Mouse (Mus musculus): ENCODE measurements around the gene Txndc8. TPM values are rescaled to one million over a fixed set of nuclear protein-coding genes. Genes with fewer than 3 reads are reported as not detected.

Txndc8 gene
- total RNA-seq (2015) (not detected in 2 replicates), total RNA-seq (2017) (not detected in 2 replicates)

GRCm38 (mm10) chr4:58009024-58009423, at the start of gene Txndc8:
TSS of gene Txndc8 (minus strand) at chr4:58009124.
- no peak for ATAC-seq (replicated peaks; ENCODE audit: poor library complexity)

GRCm38 (mm10) chr4:58055653-58056052, 46.7 kb upstream of the Txndc8 start:
- no peak for ATAC-seq (replicated peaks; ENCODE audit: poor library complexity)

GRCm38 (mm10) chr4:58054441-58054840, 45.5 kb upstream of the Txndc8 start:
- ATAC-seq (replicated peaks; ENCODE audit: poor library complexity) = no peak

DNA sequence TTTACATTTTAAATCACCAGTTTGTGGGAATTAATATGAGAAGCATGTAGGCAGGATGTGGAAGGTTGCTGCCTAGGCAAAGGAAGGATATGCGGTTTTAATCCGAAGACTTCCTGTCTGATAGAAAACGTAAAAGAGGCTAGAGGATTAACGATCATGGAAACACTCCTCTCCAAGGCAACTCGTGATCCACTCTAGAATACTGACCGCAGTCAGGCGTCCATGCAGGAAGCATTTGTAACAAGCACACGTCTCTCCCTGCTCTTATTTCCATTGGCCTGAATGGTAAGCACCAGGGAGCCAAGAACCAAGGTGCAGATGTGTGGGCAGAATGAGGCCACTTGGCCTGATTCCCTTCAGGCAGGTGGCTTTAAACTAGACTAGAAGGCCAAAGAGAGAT, 41.8 kb upstream of the Txndc8 start:
- peak; percentile 86 for ATAC-seq (replicated peaks; ENCODE audit: poor library complexity)

- ATAC-seq (replicated peaks; ENCODE audit: poor library complexity) = peak; percentile 44
Measured at GRCm38 (mm10) chr4:58050276-58050675, 41.4 kb upstream of the Txndc8 start.

- ATAC-seq (replicated peaks; ENCODE audit: poor library complexity) = no peak
Measured at GRCm38 (mm10) chr4:58044833-58045232, 35.9 kb upstream of the Txndc8 start.

GRCm38 (mm10) chr4:58044356-58044755, 35.4 kb upstream of the Txndc8 start:
- ATAC-seq (replicated peaks; ENCODE audit: poor library complexity) = no peak

GRCm38 (mm10) chr4:58040093-58040492, 31.2 kb upstream of the Txndc8 start:
- no peak for ATAC-seq (replicated peaks; ENCODE audit: poor library complexity)

DNA sequence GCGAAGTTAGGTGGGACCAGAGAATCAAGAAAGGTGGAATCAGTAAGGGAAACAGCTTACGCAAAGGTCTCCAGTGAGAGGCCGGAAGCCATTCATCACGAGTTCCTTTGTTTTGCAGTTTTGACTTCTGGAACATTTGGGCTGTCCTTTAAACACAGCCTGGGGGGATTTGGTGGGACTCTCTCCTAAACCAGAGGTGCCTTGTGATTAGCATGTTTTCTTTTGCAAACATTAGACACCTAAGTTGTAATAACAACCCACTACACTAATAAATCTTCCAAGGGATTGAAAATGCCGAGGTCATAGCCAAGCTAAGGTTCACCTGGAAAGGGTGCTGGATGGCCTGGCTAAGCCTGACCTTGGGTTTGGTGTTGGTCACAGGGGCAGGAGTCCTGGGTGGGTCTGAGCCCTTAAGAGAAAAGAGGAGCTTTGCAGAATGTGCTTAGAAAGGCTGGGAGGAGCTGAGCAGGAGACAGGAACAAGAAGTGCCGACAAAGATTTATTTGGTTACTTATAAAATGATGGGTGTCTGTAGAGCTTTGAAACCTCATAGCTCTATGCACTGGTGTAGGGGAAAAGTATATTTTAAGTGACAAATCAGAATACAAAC, 28.3 kb upstream of the Txndc8 start:
- ATAC-seq (replicated peaks; ENCODE audit: poor library complexity) = no peak

DNA sequence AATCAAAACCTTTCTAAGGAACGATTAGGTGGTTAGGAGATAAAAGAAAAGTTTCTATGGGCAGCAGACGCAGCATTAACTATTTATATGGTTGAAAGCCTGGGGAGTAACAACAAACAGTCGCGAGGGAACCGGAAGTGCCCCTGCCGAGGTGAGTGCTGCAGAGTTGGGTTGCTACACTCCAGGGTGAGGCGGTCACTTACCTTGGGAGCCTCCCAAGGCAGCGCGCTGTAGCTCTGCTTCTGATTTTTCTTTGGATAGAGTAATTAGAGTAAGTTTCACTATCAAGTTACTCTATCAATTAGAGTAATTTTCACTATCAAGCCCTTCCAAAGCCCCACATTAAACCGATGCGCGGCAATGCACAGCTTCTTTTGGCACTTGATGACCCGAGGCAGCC, 25.7 kb upstream of the Txndc8 start:
- no peak for ATAC-seq (replicated peaks; ENCODE audit: poor library complexity)

DNA sequence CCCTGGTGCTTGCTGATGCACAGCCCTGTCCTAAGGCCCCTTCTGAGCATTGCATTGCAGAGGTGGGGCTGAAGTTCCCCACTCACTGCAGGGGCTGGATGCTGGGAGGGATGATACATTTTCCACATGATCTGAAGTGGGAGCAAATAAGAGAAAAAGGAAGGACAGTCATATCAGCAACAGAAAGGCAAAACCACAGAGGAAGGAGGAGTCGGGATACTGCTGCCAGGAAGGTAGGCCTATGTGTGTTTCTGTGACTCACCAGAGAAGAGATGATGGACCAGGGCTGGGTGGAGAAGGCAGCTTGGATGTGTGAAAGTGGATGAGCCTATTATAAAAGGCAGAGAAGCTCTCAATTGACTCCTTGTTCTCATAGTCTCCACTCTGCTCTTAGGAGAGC, 23.8 kb upstream of the Txndc8 start:
- no peak for ATAC-seq (replicated peaks; ENCODE audit: poor library complexity)

GRCm38 (mm10) chr4:58003501-58003900, 5.4 kb downstream of the Txndc8 start:
- no peak for ATAC-seq (replicated peaks; ENCODE audit: poor library complexity)

DNA sequence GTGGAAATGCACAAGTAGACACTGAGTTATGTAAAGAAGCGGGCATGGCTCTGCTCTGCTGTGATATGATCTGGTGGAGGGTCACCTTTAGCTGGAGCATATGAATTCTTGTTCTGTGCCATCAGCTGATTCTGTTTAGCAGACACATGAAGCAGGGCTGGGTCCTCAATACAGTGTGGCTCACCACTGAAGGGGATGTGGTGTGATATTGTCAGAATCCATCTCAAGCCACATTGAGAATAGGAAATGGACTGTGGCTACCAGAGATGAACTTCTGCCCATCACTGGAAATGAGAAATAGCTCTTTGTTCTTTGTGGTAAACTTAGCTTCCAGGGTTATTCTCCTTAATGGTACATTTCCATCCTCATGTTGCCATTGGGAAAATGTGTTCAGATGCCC, 17.5 kb downstream of the Txndc8 start:
- ATAC-seq (replicated peaks; ENCODE audit: poor library complexity) = no peak; the same call in 1 of the 2 replicates

DNA sequence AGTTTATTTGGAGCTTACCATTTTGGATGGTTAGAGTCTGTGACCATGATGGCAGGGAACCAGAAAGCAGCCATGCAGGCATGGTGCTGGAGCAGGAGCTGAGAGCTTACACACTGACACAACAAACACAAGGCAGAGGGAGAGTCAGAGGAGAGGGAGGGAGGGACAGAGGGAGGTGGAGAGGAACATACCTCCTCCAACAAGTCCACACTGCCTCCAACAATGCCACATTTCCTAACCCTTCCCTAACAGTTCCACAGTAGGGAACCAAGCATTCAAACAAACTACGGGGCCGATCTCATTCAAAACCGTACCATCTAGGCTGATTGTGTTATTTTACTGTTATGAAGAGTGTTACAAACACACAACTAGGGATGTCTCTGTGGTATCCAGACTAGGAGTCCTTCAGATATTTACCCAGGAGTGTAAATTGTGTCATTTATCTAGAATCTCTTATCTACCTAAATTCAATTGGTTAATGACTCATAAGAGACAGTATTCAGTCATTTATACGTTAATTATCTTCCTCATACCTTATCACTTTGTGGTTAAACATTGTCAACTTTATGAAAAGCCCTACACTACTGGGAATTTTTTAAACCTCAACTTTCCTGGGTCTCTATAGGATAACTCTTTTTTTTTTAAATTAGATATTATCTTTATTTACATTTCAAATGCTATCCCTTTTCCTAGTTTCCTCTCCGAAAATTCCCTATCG, 34.4 kb downstream of the Txndc8 start:
- no peak for ATAC-seq (replicated peaks; ENCODE audit: poor library complexity)

DNA sequence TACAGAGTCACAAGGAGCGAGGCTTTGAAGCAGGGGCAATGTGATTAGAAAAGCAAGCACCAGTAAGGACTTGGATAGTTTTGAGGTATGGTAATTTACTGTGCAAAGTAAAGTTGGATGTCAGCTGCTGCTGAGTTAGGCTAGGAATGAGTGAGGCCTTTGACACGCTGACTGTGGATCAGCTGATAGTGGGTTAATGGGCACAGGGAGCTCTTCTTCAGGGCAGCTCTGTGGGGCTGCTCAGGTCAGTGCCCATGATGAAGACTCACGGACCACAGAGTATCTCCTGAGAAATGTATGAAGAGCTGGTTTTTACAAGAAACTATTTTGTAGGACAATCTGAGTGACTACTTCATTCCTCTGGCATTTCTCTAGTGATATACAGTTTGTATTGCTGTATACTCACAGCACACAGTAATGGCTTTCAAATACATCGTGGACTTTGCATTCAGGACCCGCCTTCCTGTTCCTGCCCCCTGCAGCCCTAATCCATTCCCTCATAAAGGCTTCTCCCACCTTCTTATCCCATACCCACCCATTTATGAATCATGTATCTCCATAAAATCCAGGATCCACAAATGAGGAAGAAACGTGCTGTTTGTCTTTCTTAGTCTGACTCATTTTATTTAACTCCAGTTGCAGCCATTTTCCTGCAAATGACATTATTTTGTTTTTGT, 35.2 kb downstream of the Txndc8 start:
- no peak for ATAC-seq (replicated peaks; ENCODE audit: poor library complexity)

DNA sequence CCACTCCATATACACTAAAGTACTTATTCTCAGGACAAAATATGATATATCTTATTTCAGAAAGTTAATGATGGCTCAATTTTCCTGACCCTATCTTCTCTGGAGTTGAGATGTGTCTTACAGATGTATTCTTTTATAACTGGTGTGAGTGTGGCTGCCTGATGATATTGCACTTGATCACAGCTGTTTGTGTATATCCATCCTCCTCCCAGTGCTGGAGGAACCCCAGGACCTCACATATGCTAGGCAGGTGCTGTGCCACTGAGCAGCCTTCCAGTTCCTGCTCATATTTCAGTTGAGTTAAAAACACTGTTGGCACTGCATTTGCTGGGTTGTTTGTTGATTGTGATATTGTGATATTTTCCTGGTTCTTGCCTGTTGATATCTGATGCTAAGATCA, 38.6 kb downstream of the Txndc8 start:
- no peak for ATAC-seq (replicated peaks; ENCODE audit: poor library complexity)

GRCm38 (mm10) chr4:57967195-57967594, 41.7 kb downstream of the Txndc8 start:
- no peak for ATAC-seq (replicated peaks; ENCODE audit: poor library complexity)

- no peak for ATAC-seq (replicated peaks; ENCODE audit: poor library complexity)
Measured at GRCm38 (mm10) chr4:57965516-57965915, 43.4 kb downstream of the Txndc8 start.

GRCm38 (mm10) chr4:57964143-57964542, 44.8 kb downstream of the Txndc8 start:
- 0 out of 2 replicates have a peak, but pooled peaks have one; percentile 23 for ATAC-seq (replicated peaks; ENCODE audit: poor library complexity)

- no peak for ATAC-seq (replicated peaks; ENCODE audit: poor library complexity)
Measured at GRCm38 (mm10) chr4:57959056-57959455, 49.9 kb downstream of the Txndc8 start.

GRCm38 (mm10) chr4:57958098-57958497, 50.8 kb downstream of the Txndc8 start:
- no peak for ATAC-seq (replicated peaks; ENCODE audit: poor library complexity)
